Mouse (Mus musculus): ENCODE measurements around the gene Numa1. TPM values are rescaled to one million over a fixed set of nuclear protein-coding genes. Genes with fewer than 3 reads are reported as not detected.
"Not testable (repeated sequence)": the region's sequence is repeated elsewhere in the genome, so short reads cannot be mapped to it uniquely, and the experiment has no call there.

Gene Numa1
- total RNA-seq, 4 experiments from 2014 or later: 90.6 to 103 (median 98.5) TPM

- no peak for DNase-seq (ENCODE audit: low spot score)
These were observed 108.4 kb downstream of the Numa1 start for GRCm38 (mm10) chr7:102042314-102042713.

DNA sequence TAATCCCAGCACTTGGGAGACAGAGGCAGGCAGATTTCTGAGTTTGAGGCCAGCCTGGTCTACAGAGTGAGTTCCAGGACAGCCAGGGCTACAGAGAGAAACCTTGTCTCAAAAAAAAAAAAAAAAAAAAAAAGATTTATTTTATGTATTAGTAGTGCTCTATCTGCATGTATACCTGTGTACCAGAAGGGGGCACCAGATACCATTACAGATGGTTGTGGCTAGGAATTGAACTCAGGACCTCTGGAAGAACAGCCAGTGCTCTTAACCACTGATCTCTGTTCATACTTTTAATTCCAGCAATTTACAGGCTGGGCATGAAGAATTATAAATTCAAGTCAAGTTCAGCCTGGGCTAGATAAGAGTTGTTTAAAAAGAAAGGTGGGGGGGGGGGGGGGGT lies 114.6 kb downstream of the Numa1 start:
- DNase-seq (ENCODE audit: low spot score): not testable (repeated sequence)

DNA sequence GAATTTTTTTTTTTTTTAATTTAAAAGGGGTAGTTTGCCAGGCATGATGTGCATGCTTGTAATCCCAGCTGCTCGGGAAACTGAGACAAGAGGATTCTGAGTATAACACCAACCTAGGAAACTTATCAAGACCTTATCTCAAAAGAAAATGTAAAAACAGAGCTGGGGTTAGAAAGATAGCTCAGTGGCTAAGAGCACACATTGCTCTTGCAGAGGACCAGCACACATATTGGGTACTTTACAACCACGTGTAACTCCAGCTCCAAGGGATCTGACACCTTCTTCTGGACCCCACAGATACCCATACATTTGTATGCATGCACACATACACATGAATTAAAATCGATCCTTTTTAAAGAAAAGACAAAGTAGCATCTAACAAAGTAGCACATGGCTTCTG lies 127.4 kb downstream of the Numa1 start:
- no peak for DNase-seq (ENCODE audit: low spot score)

- DNase-seq (ENCODE audit: low spot score): no peak
These were observed 128.3 kb downstream of the Numa1 start for GRCm38 (mm10) chr7:102062203-102062602.

DNA sequence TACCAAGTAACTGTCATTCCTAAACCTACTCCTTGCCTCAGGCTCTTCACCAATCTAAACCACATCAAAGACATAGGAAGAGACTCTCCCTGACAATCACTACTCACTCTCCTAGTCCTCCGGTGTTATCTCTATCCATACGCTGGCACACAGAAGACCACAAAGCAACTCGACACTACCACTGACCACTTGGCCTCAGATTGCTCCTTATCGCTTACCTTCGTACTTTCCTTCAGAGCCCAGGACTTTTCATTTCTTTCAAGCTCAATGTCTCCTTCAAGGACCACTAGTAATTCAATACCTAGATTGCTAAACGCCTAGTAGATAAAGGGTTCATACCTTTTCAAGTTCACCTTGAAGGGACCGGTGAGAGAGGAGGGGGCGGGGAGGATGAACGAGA lies 130.0 kb downstream of the Numa1 start:
- DNase-seq (ENCODE audit: low spot score): no peak

Other genes with a start within 250 kb of the Numa1 start
- under 1 TPM in 2 of 4 experiments, not detected in 2; 0.22 to 0.37 TPM for gene Phox2a, start 115.8 kb upstream of the Numa1 start, total RNA-seq (2022)
- gene Inppl1, start 95.9 kb upstream of the Numa1 start, total RNA-seq (2022): 100 to 1,000 TPM; 174 to 207 (median 187) TPM
- 1 to 10 TPM; 3.1 to 5.9 (median 4.3) TPM for gene Folr2, start 76.9 kb upstream of the Numa1 start, total RNA-seq (2022)
- 10 to 100 TPM; 20.8 to 26.8 (median 24.9) TPM for gene Anapc15, start 70.4 kb upstream of the Numa1 start, total RNA-seq (2022)
- under 1 TPM in 1 of 4 experiments, not detected in 3; 0.44 TPM for gene Folr1, start 63.3 kb upstream of the Numa1 start, total RNA-seq (2022)
- 100 to 1,000 TPM; 119 to 133 (median 122) TPM for gene Lamtor1, start 28.2 kb upstream of the Numa1 start, total RNA-seq (2022)
- not detected for gene Tomt, start 27.8 kb upstream of the Numa1 start, total RNA-seq (2022)
- gene Lrrc51, start 216 bp upstream of the Numa1 start, total RNA-seq (2022): 1 to 10 TPM; 4.3 to 6.2 (median 5.4) TPM
- gene Il18bp, start 84.6 kb downstream of the Numa1 start, total RNA-seq (2022): 10 to 100 TPM in 2 of 4 experiments, 1 to 10 TPM in 2; 7.1 to 15.8 (median 9.8) TPM
- gene Rnf121, start 131.4 kb downstream of the Numa1 start, total RNA-seq (2022): 10 to 100 TPM; 19.4 to 25.8 (median 22.5) TPM
- gene Xndc1, start 131.4 kb downstream of the Numa1 start, total RNA-seq (2022): 1 to 10 TPM; 4.9 to 8.4 (median 6.2) TPM
- gene Xntrpc, start 131.6 kb downstream of the Numa1 start, total RNA-seq (2022): 1 to 10 TPM in 2 of 4 experiments, under 1 TPM in 2; 0.47 to 1.1 (median 0.82) TPM
- under 1 TPM in 2 of 4 experiments, not detected in 2; 0.11 to 0.87 TPM for gene Trpc2, start 149.0 kb downstream of the Numa1 start, total RNA-seq (2022)
- 100 to 1,000 TPM; 301 to 387 (median 344) TPM for gene Art1, start 167.6 kb downstream of the Numa1 start, total RNA-seq (2022)
- gene Art5, start 175.4 kb downstream of the Numa1 start, total RNA-seq (2022): 10 to 100 TPM; 15.4 to 33.2 (median 23.0) TPM
- not detected for gene Chrna10, start 182.7 kb downstream of the Numa1 start, total RNA-seq (2022)